Mouse (Mus musculus): Measurements from ENCODE around the gene Gm45062. TPM values are rescaled to one million over a fixed set of nuclear protein-coding genes. Genes with fewer than 3 reads are reported as not detected.
"Not testable (repeated sequence)": the region's sequence is repeated elsewhere in the genome, so short reads cannot be mapped to it uniquely, and the experiment has no call there.

Gm45062 gene
- total RNA-seq, 2 experiments from 2014 or later: 2.3 to 4.6 TPM

GRCm38 (mm10) chr6:8536944-8537343 lies 277.7 kb downstream of the Gm45062 start:
- DNase-seq (ENCODE audit: low spot score in 2 of 2): no peak
- H3K27ac ChIP-seq: no peak overlapping the region
- TF ChIP-seq CTCF (conservative IDR thresholded peaks at IDR 0.05): no peak
- no peak overlapping the region for H3K4me3 ChIP-seq

GRCm38 (mm10) chr6:8541531-8541930 lies 282.3 kb downstream of the Gm45062 start:
- not testable (repeated sequence) for DNase-seq (ENCODE audit: low spot score in 2 of 2); H3K27ac ChIP-seq; H3K4me3 ChIP-seq

- no peak overlapping the region for H3K4me3 ChIP-seq
- H3K27ac ChIP-seq: no peak overlapping the region
- TF ChIP-seq CTCF (conservative IDR thresholded peaks at IDR 0.05): no peak
- no peak for DNase-seq (ENCODE audit: low spot score in 2 of 2)
These were observed 285.6 kb downstream of the Gm45062 start for GRCm38 (mm10) chr6:8544822-8545221.

GRCm38 (mm10) chr6:8545780-8546179 lies 286.5 kb downstream of the Gm45062 start:
- DNase-seq (ENCODE audit: low spot score in 2 of 2): no peak
- Histone ChIP-seq H3K4me3 (no peak overlapping the region), H3K27ac (no peak overlapping the region)
- TF ChIP-seq CTCF (conservative IDR thresholded peaks at IDR 0.05): no peak

GRCm38 (mm10) chr6:8551155-8551554 lies 291.9 kb downstream of the Gm45062 start:
- TF ChIP-seq CTCF (conservative IDR thresholded peaks at IDR 0.05): no peak
- H3K27ac ChIP-seq: no peak overlapping the region
- no peak for DNase-seq (ENCODE audit: low spot score in 2 of 2)
- H3K4me3 ChIP-seq: no peak overlapping the region

GRCm38 (mm10) chr6:8556849-8557571 lies 297.8 kb downstream of the Gm45062 start:
- no peak for TF ChIP-seq CTCF (conservative IDR thresholded peaks at IDR 0.05)
- DNase-seq (ENCODE audit: low spot score in 2 of 2): no peak
- Histone ChIP-seq H3K27ac (no peak overlapping the region), H3K4me3 (no peak overlapping the region)

- no peak overlapping the region for H3K27ac ChIP-seq
- TF ChIP-seq CTCF (conservative IDR thresholded peaks at IDR 0.05): no peak
- no peak overlapping the region for H3K4me3 ChIP-seq
- no peak for DNase-seq (ENCODE audit: low spot score in 2 of 2)
These were observed 301.4 kb downstream of the Gm45062 start for GRCm38 (mm10) chr6:8560682-8561081.

GRCm38 (mm10) chr6:8582377-8582776 lies 323.1 kb downstream of the Gm45062 start:
- peak; percentile 17 to 48 for DNase-seq (ENCODE audit: low spot score in 2 of 2)
- H3K4me3 ChIP-seq: no peak overlapping the region
- TF ChIP-seq CTCF (conservative IDR thresholded peaks at IDR 0.05): no peak

GRCm38 (mm10) chr6:8583892-8584291 lies 324.6 kb downstream of the Gm45062 start:
- Histone ChIP-seq H3K4me3 (no peak overlapping the region), H3K27ac (no peak overlapping the region)
- TF ChIP-seq CTCF (conservative IDR thresholded peaks at IDR 0.05): no peak
- DNase-seq (ENCODE audit: low spot score in 2 of 2): no peak

More at GRCm38 (mm10) chr6:8582377-8582776, 323.1 kb downstream of the Gm45062 start:
- H3K27ac ChIP-seq: no peak overlapping the region

- TF ChIP-seq CTCF (conservative IDR thresholded peaks at IDR 0.05): no peak
- no peak for DNase-seq (ENCODE audit: low spot score in 2 of 2)
- no peak overlapping the region for H3K4me3 ChIP-seq
- no peak overlapping the region for H3K27ac ChIP-seq
These were observed 332.4 kb downstream of the Gm45062 start for GRCm38 (mm10) chr6:8591665-8592064.

GRCm38 (mm10) chr6:8617369-8617768 lies 358.1 kb downstream of the Gm45062 start:
- no peak for DNase-seq (ENCODE audit: low spot score in 2 of 2)
- no peak overlapping the region for H3K27ac ChIP-seq
- no peak for TF ChIP-seq CTCF (conservative IDR thresholded peaks at IDR 0.05)
- H3K4me3 ChIP-seq: no peak overlapping the region

GRCm38 (mm10) chr6:8619582-8620350 lies 360.5 kb downstream of the Gm45062 start:
- Histone ChIP-seq H3K27ac (no peak overlapping the region), H3K4me3 (no peak overlapping the region)
- no peak for DNase-seq (ENCODE audit: low spot score in 2 of 2)
- TF ChIP-seq CTCF (conservative IDR thresholded peaks at IDR 0.05): no peak

GRCm38 (mm10) chr6:8623045-8623444 lies 363.8 kb downstream of the Gm45062 start:
- Histone ChIP-seq H3K4me3 (no peak overlapping the region), H3K27ac (no peak overlapping the region)
- no peak for TF ChIP-seq CTCF (conservative IDR thresholded peaks at IDR 0.05)
- no peak for DNase-seq (ENCODE audit: low spot score in 2 of 2)

GRCm38 (mm10) chr6:8628226-8628625 lies 369.0 kb downstream of the Gm45062 start:
- no peak for TF ChIP-seq CTCF (conservative IDR thresholded peaks at IDR 0.05)
- no peak for DNase-seq (ENCODE audit: low spot score in 2 of 2)
- Histone ChIP-seq H3K4me3 (no peak overlapping the region), H3K27ac (no peak overlapping the region)

Measured in layer of hippocampus, adult 2 months (tissue).